Mouse (Mus musculus): ENCODE results near the gene Syngap1. TPM values are rescaled to one million over a fixed set of nuclear protein-coding genes. Genes with fewer than 3 reads are reported as not detected.

Syngap1 gene
- total and polyA plus RNA-seq, 2 experiments from 2014 or later: 5.0 to 85.2 TPM

DNA sequence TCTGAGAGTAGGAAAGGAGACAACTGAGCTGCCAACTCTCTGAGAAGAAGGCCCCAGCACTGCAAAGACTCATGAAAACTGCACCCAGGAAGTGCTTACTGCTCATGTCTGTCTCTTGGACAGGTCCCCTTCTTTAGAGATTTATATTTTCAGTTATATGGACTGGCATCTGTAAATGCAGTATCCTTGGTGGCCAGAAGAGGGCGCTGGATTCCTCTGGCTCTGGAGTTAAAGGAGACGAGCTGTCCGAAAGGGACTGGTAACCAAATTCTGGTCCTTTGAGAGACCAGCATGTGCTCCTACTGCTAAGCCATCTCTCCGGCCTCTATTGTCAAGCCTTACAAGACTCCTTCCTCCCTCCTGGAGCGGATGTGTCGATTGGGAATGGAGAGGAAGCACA is 60.8 kb downstream of the Syngap1 start:
- DNase-seq (no peak), ATAC-seq (no peak)
- Histone ChIP-seq H3K9me3 (ENCODE audit: low read length) (no peaks in the 10 kb centered on the region), H3K9ac (no peak overlapping the region), H3K27ac (ENCODE audit: low read depth, low read length) (no peak overlapping the region), H3K4me3 (ENCODE audit: low read depth, low read length) (no peak overlapping the region), H3K36me3 (ENCODE audit: insufficient read depth) (no peaks in the 10 kb centered on the region), H3K4me2 (ENCODE audit: low read depth) (no peak overlapping the region), H3K27me3 (ENCODE audit: insufficient read depth, low read length) (no peaks in the 10 kb centered on the region), H3K4me1 (ENCODE audit: insufficient read depth) (no peaks in the 10 kb centered on the region)
- 44% methylated on average over 6 of the region's 6 CpGs for WGBS
- peak; percentile 54 for TF ChIP-seq CTCF (IDR thresholded peaks at IDR 0.05; ENCODE audit: low read depth)

DNA sequence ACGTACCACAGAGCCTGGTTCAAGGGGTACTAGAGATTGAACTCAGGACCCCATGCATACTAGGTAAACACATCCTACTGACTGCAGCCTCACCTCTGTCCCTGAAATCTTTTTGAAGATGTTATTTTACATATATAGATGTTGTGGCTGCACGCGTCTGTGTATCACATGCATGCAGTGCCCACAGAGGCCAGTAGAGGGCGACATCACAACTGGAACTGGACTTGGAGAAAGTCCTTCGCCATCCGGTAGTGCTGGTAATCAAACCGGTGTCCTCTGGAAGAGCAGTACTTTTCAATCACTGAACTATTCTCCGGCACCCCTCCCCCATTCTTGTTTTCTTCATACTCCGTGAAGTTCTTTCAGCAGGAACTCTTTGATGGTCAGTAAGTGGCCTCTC is 63.4 kb downstream of the Syngap1 start:
- 45% methylated on average over 9 of the region's 9 CpGs for WGBS
- Histone ChIP-seq H3K9me3 (ENCODE audit: low read length) (no peaks in the 10 kb centered on the region), H3K4me3 (ENCODE audit: low read depth, low read length) (no peak overlapping the region), H3K36me3 (ENCODE audit: insufficient read depth) (no peaks in the 10 kb centered on the region), H3K4me1 (ENCODE audit: insufficient read depth) (no peaks in the 10 kb centered on the region), H3K9ac (no peak overlapping the region), H3K4me2 (ENCODE audit: low read depth) (no peak overlapping the region), H3K27me3 (ENCODE audit: insufficient read depth, low read length) (no peaks in the 10 kb centered on the region), H3K27ac (ENCODE audit: low read depth, low read length) (no peak overlapping the region)
- peak; percentile 32 for DNase-seq
- peak; percentile 74 for TF ChIP-seq CTCF (IDR thresholded peaks at IDR 0.05; ENCODE audit: low read depth)
- no peak for ATAC-seq

DNA sequence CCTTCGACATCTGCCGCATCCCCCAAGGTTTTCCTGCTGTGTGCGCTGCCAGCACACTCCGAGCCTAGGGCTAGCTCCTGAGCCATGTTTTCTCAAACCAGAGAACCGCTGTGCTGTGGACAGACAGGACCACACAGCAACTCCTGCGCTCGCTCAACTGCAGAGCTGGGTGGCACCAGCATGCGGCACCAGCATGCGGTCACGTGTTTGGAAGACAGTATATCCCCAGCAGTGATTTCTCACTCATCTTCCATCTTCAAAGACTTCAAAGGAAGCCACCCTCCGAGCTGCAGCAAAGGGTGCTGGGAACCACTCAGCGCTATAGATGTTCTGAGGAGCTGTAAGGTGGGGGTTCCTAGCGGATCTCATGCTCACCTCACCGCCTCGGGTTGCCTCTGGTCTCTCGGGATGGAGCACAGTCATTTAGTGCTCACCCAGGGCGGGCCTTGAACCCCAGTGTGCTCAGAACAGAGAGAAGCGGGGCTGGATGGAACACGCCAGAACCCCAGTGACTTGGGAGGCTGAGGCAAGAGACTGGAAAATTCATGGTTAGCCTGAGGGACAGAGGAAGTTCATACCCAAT is 63.9 kb downstream of the Syngap1 start:
- Histone ChIP-seq H3K27me3 (ENCODE audit: insufficient read depth, low read length) (no peaks in the 10 kb centered on the region), H3K9ac (no peak overlapping the region), H3K36me3 (ENCODE audit: insufficient read depth) (no peaks in the 10 kb centered on the region), H3K27ac (ENCODE audit: low read depth, low read length) (no peak overlapping the region), H3K9me3 (ENCODE audit: low read length) (no peaks in the 10 kb centered on the region), H3K4me3 (ENCODE audit: low read depth, low read length) (no peak overlapping the region), H3K4me1 (ENCODE audit: insufficient read depth) (no peaks in the 10 kb centered on the region), H3K4me2 (ENCODE audit: low read depth) (no peak overlapping the region)
- ATAC-seq (no peak), DNase-seq (no peak)
- WGBS: 53% methylated on average over 19 of the region's 19 CpGs
- TF ChIP-seq CTCF (IDR thresholded peaks at IDR 0.05; ENCODE audit: low read depth): no peak

DNA sequence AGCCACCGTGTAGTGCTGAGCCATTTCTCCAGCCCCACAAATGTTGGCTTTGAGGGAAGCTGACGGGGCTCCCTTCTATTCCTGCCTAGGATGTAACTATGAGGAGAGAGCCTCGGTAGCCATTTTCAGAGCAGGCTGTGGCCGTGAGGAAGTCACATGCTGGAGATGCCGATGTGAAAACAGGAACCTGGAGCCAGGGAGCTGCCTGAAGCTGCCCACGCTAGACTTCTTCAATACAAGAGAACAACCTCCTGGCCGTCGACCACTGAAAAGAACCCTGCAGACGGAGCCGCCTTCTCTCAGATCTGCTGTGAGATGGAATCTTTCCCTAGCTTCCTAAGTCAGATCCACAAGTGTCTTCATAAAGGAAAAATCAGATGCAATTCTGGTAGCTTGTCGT is 64.6 kb downstream of the Syngap1 start:
- Histone ChIP-seq H3K4me2 (ENCODE audit: low read depth) (no peak overlapping the region), H3K4me1 (ENCODE audit: insufficient read depth) (no peaks in the 10 kb centered on the region), H3K9me3 (ENCODE audit: low read length) (no peaks in the 10 kb centered on the region), H3K27me3 (ENCODE audit: insufficient read depth, low read length) (no peaks in the 10 kb centered on the region), H3K9ac (no peak overlapping the region), H3K4me3 (ENCODE audit: low read depth, low read length) (no peak overlapping the region), H3K27ac (ENCODE audit: low read depth, low read length) (no peak overlapping the region), H3K36me3 (ENCODE audit: insufficient read depth) (no peaks in the 10 kb centered on the region)
- ATAC-seq (no peak), DNase-seq (no peak)
- no peak for TF ChIP-seq CTCF (IDR thresholded peaks at IDR 0.05; ENCODE audit: low read depth)
- 69% methylated on average over 11 of the region's 11 CpGs for WGBS

DNA sequence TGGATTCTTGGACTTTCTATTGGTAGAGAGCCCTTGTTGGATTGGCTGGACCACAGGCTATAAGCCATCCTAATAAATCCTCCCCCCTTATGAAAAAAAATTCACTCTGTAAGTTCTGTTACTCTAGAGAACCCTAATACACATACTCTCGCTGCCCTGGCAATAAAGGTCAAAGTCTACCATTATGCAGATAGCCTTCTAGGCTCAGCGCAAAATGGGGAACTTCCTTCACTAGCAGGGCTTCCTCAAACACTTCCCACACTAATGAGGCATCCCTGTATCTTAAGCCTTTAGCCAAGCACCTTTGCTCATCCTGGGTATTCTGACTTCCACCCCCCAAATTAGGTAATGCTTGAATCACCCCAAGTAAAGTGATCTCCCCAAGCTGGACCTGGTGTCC is 67.2 kb downstream of the Syngap1 start:
- Histone ChIP-seq H3K4me3 (ENCODE audit: low read depth, low read length) (no peak overlapping the region), H3K4me2 (ENCODE audit: low read depth) (no peak overlapping the region), H3K9ac (no peak overlapping the region), H3K27me3 (ENCODE audit: insufficient read depth, low read length) (no peaks in the 10 kb centered on the region), H3K9me3 (ENCODE audit: low read length) (no peaks in the 10 kb centered on the region), H3K27ac (ENCODE audit: low read depth, low read length) (no peak overlapping the region), H3K4me1 (ENCODE audit: insufficient read depth) (no peaks in the 10 kb centered on the region), H3K36me3 (ENCODE audit: insufficient read depth) (no peaks in the 10 kb centered on the region)
- DNase-seq: no peak
- no peak for ATAC-seq
- 86% methylated on average over 2 of the region's 2 CpGs for WGBS
- TF ChIP-seq CTCF (IDR thresholded peaks at IDR 0.05; ENCODE audit: low read depth): no peak

DNA sequence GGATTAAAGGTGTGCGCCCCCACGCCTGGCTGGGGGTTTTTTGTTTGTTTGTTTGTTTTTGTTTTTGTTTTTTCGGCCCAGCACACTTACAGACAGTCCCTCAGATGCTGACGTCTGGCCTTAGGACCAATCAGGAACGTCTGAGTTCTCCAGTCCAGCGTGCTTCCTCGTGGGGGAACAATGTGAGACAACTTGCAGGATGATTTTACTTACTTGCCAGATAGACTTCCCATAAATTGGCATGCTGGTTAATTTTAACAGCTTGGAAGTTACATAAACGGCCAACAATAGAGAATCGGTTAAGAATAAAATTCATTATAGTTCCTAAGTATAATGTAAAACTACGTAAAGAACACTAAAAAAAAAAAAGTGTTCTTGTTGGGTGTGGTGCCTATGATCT is 70.1 kb downstream of the Syngap1 start:
- Histone ChIP-seq H3K4me1 (ENCODE audit: insufficient read depth) (no peaks in the 10 kb centered on the region), H3K27me3 (ENCODE audit: insufficient read depth, low read length) (no peaks in the 10 kb centered on the region), H3K27ac (ENCODE audit: low read depth, low read length) (no peak overlapping the region), H3K36me3 (ENCODE audit: insufficient read depth) (no peaks in the 10 kb centered on the region), H3K9ac (no peak overlapping the region), H3K4me2 (ENCODE audit: low read depth) (no peak overlapping the region), H3K9me3 (ENCODE audit: low read length) (no peaks in the 10 kb centered on the region), H3K4me3 (ENCODE audit: low read depth, low read length) (no peak overlapping the region)
- 83% methylated on average over 10 of the region's 10 CpGs for WGBS
- no peak for TF ChIP-seq CTCF (IDR thresholded peaks at IDR 0.05; ENCODE audit: low read depth)
- no peak for DNase-seq
- ATAC-seq: no peak

DNA sequence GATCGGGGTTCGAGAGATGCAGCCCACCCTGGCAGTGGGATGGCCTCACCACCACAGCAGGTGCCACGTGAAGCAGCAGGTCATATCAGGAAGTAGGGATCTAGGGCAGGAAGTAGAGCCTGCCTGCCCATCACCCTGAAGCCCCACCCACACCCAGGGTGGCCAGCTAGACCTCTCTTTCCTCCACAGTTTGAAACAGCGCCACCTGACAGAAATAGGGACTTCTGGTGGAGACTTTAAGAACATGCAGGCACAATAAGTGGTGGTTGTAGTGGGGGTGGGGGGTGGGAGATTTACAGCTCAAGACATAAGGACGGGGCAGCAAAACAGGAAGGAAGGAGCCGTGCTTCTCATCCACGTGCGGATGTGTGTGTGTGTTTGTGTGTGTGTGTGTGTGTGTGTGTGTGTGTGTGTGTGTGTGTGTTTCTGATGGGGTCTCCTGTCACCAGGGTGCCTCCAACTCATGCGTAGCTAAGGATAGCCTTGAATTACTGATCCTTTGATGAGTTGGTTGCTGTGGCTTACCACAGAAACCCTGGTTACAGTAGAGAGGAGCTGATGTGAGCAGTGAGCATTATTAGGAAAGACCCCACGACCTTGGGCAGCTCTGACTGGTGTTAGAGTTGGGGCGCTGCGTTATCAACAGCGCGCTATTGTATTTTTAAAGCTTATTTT is 71.1 kb downstream of the Syngap1 start:
- no peak overlapping the region for H3K4me2 ChIP-seq (ENCODE audit: low read depth)
- no peak overlapping the region for H3K4me3 ChIP-seq (ENCODE audit: low read depth, low read length)
- H3K36me3 ChIP-seq (ENCODE audit: insufficient read depth): no peaks in the 10 kb centered on the region
- H3K27me3 ChIP-seq (ENCODE audit: insufficient read depth, low read length): no peaks in the 10 kb centered on the region
- H3K9ac ChIP-seq: no peak overlapping the region
- no peak overlapping the region for H3K27ac ChIP-seq (ENCODE audit: low read depth, low read length)
- H3K4me1 ChIP-seq (ENCODE audit: insufficient read depth): no peaks in the 10 kb centered on the region
- H3K9me3 ChIP-seq (ENCODE audit: low read length): no peaks in the 10 kb centered on the region
- TF ChIP-seq CTCF (IDR thresholded peaks at IDR 0.05; ENCODE audit: low read depth): no peak
- ATAC-seq (no peak), DNase-seq (no peak)
- 66% methylated on average over 14 of the region's 14 CpGs for WGBS

All from forebrain, postnatal 0 days (tissue).